Mouse (Mus musculus): ENCODE data around the gene Fads2. TPM values are rescaled to one million over a fixed set of nuclear protein-coding genes. Genes with fewer than 3 reads are reported as not detected.

Gene Fads2
- polyA plus RNA-seq, 1 experiment from 2014 or later: 54.3 TPM

DNA sequence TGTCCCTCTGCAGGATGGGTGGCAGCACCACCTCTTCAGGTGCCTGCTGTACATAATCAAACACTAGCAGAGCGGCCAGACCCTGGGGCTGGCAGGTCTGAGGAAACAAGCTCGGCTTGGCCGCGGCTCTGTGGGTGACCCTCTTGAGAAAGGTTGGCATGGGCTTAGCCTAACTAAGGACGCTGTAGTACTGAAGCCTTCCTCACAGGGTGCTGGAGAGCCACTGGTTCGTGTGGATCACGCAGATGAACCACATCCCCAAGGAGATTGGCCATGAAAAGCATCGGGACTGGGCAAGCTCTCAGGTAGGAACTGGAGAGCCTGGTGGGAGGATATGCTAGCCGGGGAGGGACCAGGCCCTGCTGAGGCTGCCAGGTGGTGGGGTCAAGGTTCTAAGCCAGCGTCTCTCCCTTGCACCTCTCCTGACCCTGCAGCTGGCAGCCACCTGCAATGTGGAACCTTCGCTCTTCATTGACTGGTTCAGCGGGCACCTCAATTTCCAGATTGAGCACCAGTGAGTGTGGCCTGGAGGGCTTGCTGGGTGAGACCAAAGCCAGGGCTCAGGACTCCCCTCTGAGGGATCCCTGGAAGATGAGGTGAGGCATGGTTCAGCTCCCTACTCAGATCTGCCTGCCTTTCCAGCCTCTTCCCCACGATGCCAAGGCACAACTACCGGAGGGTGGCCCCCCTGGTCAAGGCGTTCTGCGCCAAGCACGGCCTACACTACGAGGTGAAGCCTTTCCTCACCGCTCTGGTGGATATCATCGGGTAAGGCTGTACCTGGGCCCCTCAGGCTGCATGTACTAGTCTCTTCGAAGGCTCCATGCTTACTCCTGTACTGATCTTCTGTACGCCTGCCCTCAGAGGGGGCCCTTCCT lies 45.5 kb downstream of the Fads2 start:
- no peak overlapping the region for H3K4me3 ChIP-seq (ENCODE audit: low read depth, low read length)
- no peaks in the 10 kb centered on the region for H3K27me3 ChIP-seq (replicated peaks; ENCODE audit: control insufficient read depth, insufficient read depth, low read length)
- no peak overlapping the region for H3K27ac ChIP-seq (ENCODE audit: low read depth, low read length)
- H3K9ac ChIP-seq (ENCODE audit: low read depth, low read length): no peak overlapping the region
- H3K36me3 ChIP-seq (ENCODE audit: control insufficient read depth, insufficient read depth, low read length): peaks cover 5% of the 10 kb centered on the region; the same call in 1 of the 2 replicates
- no peak overlapping the region for H3K4me2 ChIP-seq
- DNase-seq (ENCODE audit: low spot score) (no peak), ATAC-seq (replicated peaks; ENCODE audit: low FRiP score) (no peak)
- H3K4me1 ChIP-seq (replicated peaks; ENCODE audit: control insufficient read depth, insufficient read depth, low read length): peaks cover 17% of the 10 kb centered on the region
- WGBS: 84% methylated on average over 22 of the region's 22 CpGs
- no peaks in the 10 kb centered on the region for H3K9me3 ChIP-seq (ENCODE audit: control insufficient read depth, low read length)

DNA sequence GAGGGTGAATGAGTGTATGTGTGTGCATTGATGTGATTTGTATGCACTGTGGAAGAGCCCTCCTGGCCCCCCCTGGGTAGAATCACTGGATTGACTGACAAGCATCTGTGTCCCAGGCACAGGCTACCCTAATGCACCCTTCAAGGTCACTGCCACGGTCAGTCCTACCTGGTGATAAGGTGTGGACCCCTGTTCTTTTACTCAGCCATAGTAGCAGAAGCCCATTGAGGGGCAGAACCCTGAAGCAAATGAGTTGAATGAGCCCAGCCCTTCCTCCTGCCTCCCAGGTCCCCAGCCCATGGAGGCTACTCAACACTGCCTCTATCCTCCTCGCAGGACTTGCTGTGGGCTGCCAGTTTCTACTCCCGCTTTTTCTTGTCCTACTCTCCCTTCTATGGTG lies 46.3 kb downstream of the Fads2 start:
- WGBS: 63% methylated on average over 3 of the region's 3 CpGs
- H3K27ac ChIP-seq (ENCODE audit: low read depth, low read length): no peak overlapping the region
- H3K9me3 ChIP-seq (ENCODE audit: control insufficient read depth, low read length): no peaks in the 10 kb centered on the region
- H3K9ac ChIP-seq (ENCODE audit: low read depth, low read length): no peak overlapping the region
- no peak overlapping the region for H3K4me3 ChIP-seq (ENCODE audit: low read depth, low read length)
- no peaks in the 10 kb centered on the region for H3K27me3 ChIP-seq (replicated peaks; ENCODE audit: control insufficient read depth, insufficient read depth, low read length)
- no peak overlapping the region for H3K4me2 ChIP-seq
- ATAC-seq (replicated peaks; ENCODE audit: low FRiP score): no peak
- no peak for DNase-seq (ENCODE audit: low spot score)
- peaks cover 5% of the 10 kb centered on the region; the same call in 1 of the 2 replicates for H3K36me3 ChIP-seq (ENCODE audit: control insufficient read depth, insufficient read depth, low read length)
- peaks cover 10% of the 10 kb centered on the region for H3K4me1 ChIP-seq (replicated peaks; ENCODE audit: control insufficient read depth, insufficient read depth, low read length)

DNA sequence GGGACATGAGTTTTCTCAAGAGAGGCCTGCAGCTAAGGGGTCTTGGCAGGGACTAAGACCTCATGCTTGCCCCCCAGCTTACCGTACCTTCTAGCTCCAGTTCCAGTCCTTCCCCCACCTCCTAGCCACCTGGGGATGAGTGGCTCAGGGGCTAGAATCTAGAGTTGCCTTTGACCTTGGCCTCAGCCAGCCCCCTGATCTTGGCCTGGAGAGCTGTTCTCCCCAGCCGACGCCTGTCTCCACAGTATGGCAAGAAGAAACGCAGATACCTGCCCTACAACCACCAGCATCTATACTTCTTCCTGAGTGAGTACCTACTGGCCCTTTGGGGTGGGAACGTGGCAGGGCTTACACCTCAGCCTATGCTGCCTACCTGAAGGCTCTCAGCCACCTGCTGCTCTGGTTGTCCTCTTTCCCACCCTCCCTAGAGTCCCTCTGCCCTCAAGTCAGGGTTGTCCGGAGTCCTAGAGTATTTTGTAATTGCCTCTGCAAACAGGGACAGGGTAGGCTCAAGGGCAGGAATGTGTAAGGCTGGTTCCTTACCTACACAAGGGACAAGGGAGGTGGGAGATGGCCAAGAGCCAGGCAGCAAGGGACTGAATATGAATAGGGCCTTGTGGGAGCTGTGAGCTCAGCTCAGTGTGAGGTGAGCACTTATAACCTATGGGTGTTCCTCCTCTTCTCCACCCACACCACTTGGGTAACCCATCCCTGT lies 47.0 kb downstream of the Fads2 start:
- H3K4me3 ChIP-seq (ENCODE audit: low read depth, low read length): no peak overlapping the region
- no peak for DNase-seq (ENCODE audit: low spot score)
- 86% methylated on average over 6 of the region's 6 CpGs for WGBS
- peaks cover 3% of the 10 kb centered on the region; the same call in 1 of the 2 replicates for H3K4me1 ChIP-seq (replicated peaks; ENCODE audit: control insufficient read depth, insufficient read depth, low read length)
- H3K9ac ChIP-seq (ENCODE audit: low read depth, low read length): no peak overlapping the region
- no peaks in the 10 kb centered on the region for H3K9me3 ChIP-seq (ENCODE audit: control insufficient read depth, low read length)
- no peak for ATAC-seq (replicated peaks; ENCODE audit: low FRiP score)
- H3K4me2 ChIP-seq: no peak overlapping the region
- H3K27me3 ChIP-seq (replicated peaks; ENCODE audit: control insufficient read depth, insufficient read depth, low read length): no peaks in the 10 kb centered on the region
- H3K36me3 ChIP-seq (ENCODE audit: control insufficient read depth, insufficient read depth, low read length): peaks cover 5% of the 10 kb centered on the region; the same call in 1 of the 2 replicates
- H3K27ac ChIP-seq (ENCODE audit: low read depth, low read length): no peak overlapping the region

DNA sequence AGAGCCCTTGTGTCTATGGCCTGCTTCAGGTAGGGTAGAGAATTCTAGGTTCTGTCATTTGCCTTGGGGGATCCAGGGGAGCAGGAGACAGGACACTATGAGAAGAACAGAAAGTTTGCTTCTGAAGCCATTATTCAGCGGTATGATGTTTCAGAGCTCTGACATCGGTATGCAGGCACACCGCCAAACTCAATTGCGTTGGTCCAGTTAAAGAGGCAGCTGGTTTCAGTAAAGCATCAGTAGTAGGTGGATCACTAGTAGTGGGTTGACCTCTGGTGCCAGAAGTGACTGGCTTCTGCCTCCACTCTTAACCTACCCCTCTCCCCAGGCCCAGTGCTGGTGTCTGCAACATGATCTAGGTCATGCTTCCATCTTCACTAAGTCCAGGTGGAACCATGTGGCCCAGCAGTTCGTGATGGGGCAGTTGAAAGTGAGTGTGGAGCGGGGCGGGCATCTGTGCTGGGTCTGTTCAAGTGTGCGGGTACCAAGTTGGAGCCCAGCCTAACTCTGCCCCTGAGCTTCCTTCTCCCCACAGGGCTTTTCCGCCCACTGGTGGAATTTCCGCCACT lies 47.8 kb downstream of the Fads2 start:
- H3K4me2 ChIP-seq: no peak overlapping the region
- no peak overlapping the region for H3K9ac ChIP-seq (ENCODE audit: low read depth, low read length)
- DNase-seq (ENCODE audit: low spot score) (no peak), ATAC-seq (replicated peaks; ENCODE audit: low FRiP score) (no peak)
- no peaks in the 10 kb centered on the region for H3K27me3 ChIP-seq (replicated peaks; ENCODE audit: control insufficient read depth, insufficient read depth, low read length)
- no peaks in the 10 kb centered on the region for H3K9me3 ChIP-seq (ENCODE audit: control insufficient read depth, low read length)
- H3K36me3 ChIP-seq (ENCODE audit: control insufficient read depth, insufficient read depth, low read length): peaks cover 5% of the 10 kb centered on the region; the same call in 1 of the 2 replicates
- peaks cover 3% of the 10 kb centered on the region; the same call in 1 of the 2 replicates for H3K4me1 ChIP-seq (replicated peaks; ENCODE audit: control insufficient read depth, insufficient read depth, low read length)
- H3K27ac ChIP-seq (ENCODE audit: low read depth, low read length): no peak overlapping the region
- no peak overlapping the region for H3K4me3 ChIP-seq (ENCODE audit: low read depth, low read length)
- 91% methylated on average over 10 of the region's 10 CpGs for WGBS

DNA sequence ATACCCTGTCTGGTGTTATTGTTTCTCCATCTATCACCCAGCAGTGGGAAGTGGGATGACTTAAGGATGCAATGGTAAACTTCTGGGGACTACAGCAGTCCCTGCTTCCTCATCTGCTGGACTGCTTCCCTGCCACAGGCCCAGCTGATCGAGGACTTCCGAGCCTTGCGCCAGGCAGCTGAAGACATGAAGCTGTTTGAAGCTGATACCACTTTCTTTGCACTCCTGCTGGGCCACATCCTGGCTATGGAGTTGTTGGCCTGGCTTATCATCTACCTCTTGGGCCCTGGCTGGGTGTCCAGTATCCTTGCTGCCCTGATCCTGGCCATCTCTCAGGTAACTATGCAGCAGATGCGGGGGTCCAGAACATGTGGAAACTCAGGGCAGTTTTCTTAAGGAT lies 48.8 kb downstream of the Fads2 start:
- 80% methylated on average over 4 of the region's 4 CpGs for WGBS
- ATAC-seq (replicated peaks; ENCODE audit: low FRiP score): no peak
- H3K36me3 ChIP-seq (ENCODE audit: control insufficient read depth, insufficient read depth, low read length): peaks cover 5% of the 10 kb centered on the region; the same call in 1 of the 2 replicates
- H3K27me3 ChIP-seq (replicated peaks; ENCODE audit: control insufficient read depth, insufficient read depth, low read length): no peaks in the 10 kb centered on the region
- no peak overlapping the region for H3K27ac ChIP-seq (ENCODE audit: low read depth, low read length)
- no peaks in the 10 kb centered on the region for H3K9me3 ChIP-seq (ENCODE audit: control insufficient read depth, low read length)
- no peak overlapping the region for H3K4me2 ChIP-seq
- no peak for DNase-seq (ENCODE audit: low spot score)
- no peaks in the 10 kb centered on the region for H3K4me1 ChIP-seq (replicated peaks; ENCODE audit: control insufficient read depth, insufficient read depth, low read length)
- no peak overlapping the region for H3K9ac ChIP-seq (ENCODE audit: low read depth, low read length)
- no peak overlapping the region for H3K4me3 ChIP-seq (ENCODE audit: low read depth, low read length)

DNA sequence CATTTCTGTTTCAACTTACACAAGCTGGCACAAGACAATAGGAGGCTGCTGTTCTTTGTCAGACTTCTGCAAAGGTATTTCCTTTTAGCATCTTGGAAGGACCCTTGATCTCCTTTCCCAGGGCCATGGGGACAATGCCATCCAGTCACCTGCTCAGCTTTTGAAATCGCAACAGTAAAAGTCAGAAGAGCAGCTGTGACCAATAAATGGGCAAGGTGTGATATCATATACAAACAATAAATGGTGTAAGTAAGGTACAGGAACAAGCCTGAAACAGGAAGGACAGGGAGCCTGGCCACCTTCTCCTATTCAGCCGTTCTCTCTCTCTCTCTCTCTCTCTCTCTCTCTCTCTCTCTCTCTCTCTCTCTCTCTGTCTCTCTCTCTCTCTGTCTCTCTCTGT lies 51.1 kb downstream of the Fads2 start:
- no peaks in the 10 kb centered on the region for H3K27me3 ChIP-seq (replicated peaks; ENCODE audit: control insufficient read depth, insufficient read depth, low read length)
- no peak overlapping the region for H3K4me3 ChIP-seq (ENCODE audit: low read depth, low read length)
- H3K9ac ChIP-seq (ENCODE audit: low read depth, low read length): no peak overlapping the region
- H3K27ac ChIP-seq (ENCODE audit: low read depth, low read length): no peak overlapping the region
- WGBS: 69% methylated on average over 2 of the region's 2 CpGs
- H3K4me2 ChIP-seq: no peak overlapping the region
- ATAC-seq (replicated peaks; ENCODE audit: low FRiP score) (no peak), DNase-seq (ENCODE audit: low spot score) (no peak)
- H3K4me1 ChIP-seq (replicated peaks; ENCODE audit: control insufficient read depth, insufficient read depth, low read length): peaks cover 14% of the 10 kb centered on the region
- H3K9me3 ChIP-seq (ENCODE audit: control insufficient read depth, low read length): no peaks in the 10 kb centered on the region
- peaks cover 5% of the 10 kb centered on the region; the same call in 1 of the 2 replicates for H3K36me3 ChIP-seq (ENCODE audit: control insufficient read depth, insufficient read depth, low read length)

DNA sequence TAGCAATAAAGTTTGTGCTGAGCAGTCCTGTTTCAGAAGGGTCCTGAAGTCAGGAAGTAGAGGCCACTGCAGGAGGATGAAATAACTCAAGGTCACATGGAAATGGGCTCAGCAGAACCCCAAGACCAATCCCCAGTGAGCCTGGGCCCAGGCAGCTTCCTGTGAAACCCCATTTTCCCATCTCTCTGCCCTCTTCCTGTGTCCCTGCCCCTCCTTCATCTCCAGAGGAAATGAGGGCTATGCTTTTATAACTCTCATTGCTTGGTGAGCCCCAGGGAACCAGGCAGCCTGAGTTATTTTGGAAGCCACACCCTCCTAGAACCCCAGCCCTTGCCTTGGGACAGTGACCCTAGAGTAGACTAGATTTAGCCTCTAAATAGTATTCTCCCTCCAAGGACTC lies 52.0 kb downstream of the Fads2 start:
- no peak for DNase-seq (ENCODE audit: low spot score)
- H3K27ac ChIP-seq (ENCODE audit: low read depth, low read length): no peak overlapping the region
- H3K36me3 ChIP-seq (ENCODE audit: control insufficient read depth, insufficient read depth, low read length): peaks cover 5% of the 10 kb centered on the region; the same call in 1 of the 2 replicates
- ATAC-seq (replicated peaks; ENCODE audit: low FRiP score): no peak
- no peak overlapping the region for H3K4me3 ChIP-seq (ENCODE audit: low read depth, low read length)
- H3K27me3 ChIP-seq (replicated peaks; ENCODE audit: control insufficient read depth, insufficient read depth, low read length): no peaks in the 10 kb centered on the region
- no peak overlapping the region for H3K9ac ChIP-seq (ENCODE audit: low read depth, low read length)
- no peaks in the 10 kb centered on the region for H3K9me3 ChIP-seq (ENCODE audit: control insufficient read depth, low read length)
- no peak overlapping the region for H3K4me2 ChIP-seq
- H3K4me1 ChIP-seq (replicated peaks; ENCODE audit: control insufficient read depth, insufficient read depth, low read length): peaks cover 16% of the 10 kb centered on the region

DNA sequence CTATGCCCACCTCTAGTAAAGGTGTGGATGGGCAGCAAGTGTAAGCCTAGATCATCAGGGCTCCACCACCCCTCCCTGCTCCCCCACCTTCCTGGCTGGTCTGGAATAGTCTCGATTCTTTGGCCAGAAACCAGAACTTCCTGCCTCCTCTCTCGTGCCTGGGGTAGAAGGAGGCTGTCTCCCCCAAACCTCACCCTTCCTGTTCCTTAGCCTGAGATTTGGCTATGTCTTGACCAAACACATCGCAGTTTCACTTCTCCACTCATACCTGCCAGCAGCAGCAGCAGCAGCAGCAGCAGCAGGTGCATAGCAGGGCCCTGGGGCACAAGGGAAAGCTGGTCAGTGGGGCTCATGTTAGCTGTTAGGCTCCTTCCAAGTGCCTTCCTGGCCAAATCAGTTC lies 54.6 kb downstream of the Fads2 start:
- no peaks in the 10 kb centered on the region; the same call in 1 of the 2 replicates for H3K27me3 ChIP-seq (replicated peaks; ENCODE audit: control insufficient read depth, insufficient read depth, low read length)
- DNase-seq (ENCODE audit: low spot score) (no peak), ATAC-seq (replicated peaks; ENCODE audit: low FRiP score) (no peak)
- no peak overlapping the region for H3K27ac ChIP-seq (ENCODE audit: low read depth, low read length)
- WGBS: 41% methylated on average over 3 of the region's 3 CpGs
- no peaks in the 10 kb centered on the region for H3K9me3 ChIP-seq (ENCODE audit: control insufficient read depth, low read length)
- no peak overlapping the region for H3K4me3 ChIP-seq (ENCODE audit: low read depth, low read length)
- H3K4me1 ChIP-seq (replicated peaks; ENCODE audit: control insufficient read depth, insufficient read depth, low read length): peaks cover 26% of the 10 kb centered on the region
- no peaks in the 10 kb centered on the region for H3K36me3 ChIP-seq (ENCODE audit: control insufficient read depth, insufficient read depth, low read length)
- H3K9ac ChIP-seq (ENCODE audit: low read depth, low read length): no peak overlapping the region
- no peak overlapping the region for H3K4me2 ChIP-seq
